Mouse (Mus musculus) neural tube, embryonic 14.5 days (tissue): ENCODE data around the gene 1700001P01Rik. TPM values are rescaled to one million over a fixed set of nuclear protein-coding genes. Genes with fewer than 3 reads are reported as not detected.
A peak's percentile ranks its signal among the peaks of the same experiment; 100 is the strongest.

Experiments used
- ATAC-seq: fragments of 200-750 bp; cut with Nextera tagmentation; 2 replicates; pipeline ENCODE4 v1.8.0; 2017; ENCODE audit warnings: low read depth, mild to moderate bottlenecking, moderate TSS enrichment, moderate library complexity
- H3K27ac ChIP-seq: fragments of 300-500 bp; sonication (generic); 2 replicates; pipeline ENCODE4 v1.5.1; 2014; ENCODE audit warnings: low read depth, mild to moderate bottlenecking, control low read depth, low read length, moderate library complexity, mixed read lengths
- H3K27me3 ChIP-seq: fragments of 300-500 bp; sonication (generic); 2 replicates; pipeline ENCODE4 v1.6.1; 2014; ENCODE audit warnings: low read length; ENCODE audit not compliant: control insufficient read depth, insufficient read depth
- H3K36me3 ChIP-seq: fragments of 300-500 bp; sonication (generic); 2 replicates; pipeline ENCODE4 v1.6.1; 2014; ENCODE audit warnings: low read length, mixed read lengths; ENCODE audit not compliant: control insufficient read depth, insufficient read depth
- H3K4me1 ChIP-seq: fragments of 300-500 bp; sonication (generic); 2 replicates; pipeline ENCODE4 v1.6.1; 2014; ENCODE audit warnings: low read length; ENCODE audit not compliant: control insufficient read depth, insufficient read depth
- H3K4me2 ChIP-seq: fragments of 300-500 bp; sonication (generic); 2 replicates; pipeline ENCODE4 v1.6.1; 2014; ENCODE audit warnings: mild to moderate bottlenecking, low read depth, low read length, control low read depth
- H3K4me3 ChIP-seq: fragments of 300-500 bp; sonication (generic); 2 replicates; pipeline ENCODE4 v1.5.1; 2014; ENCODE audit warnings: low read depth, low read length, control low read depth, mixed read lengths
- H3K9ac ChIP-seq: fragments of 300-500 bp; sonication (generic); replicated peaks from 2 replicates; pipeline ENCODE4 v1.6.1; 2014; ENCODE audit warnings: low read depth, mild to moderate bottlenecking, control low read depth, low read length, mixed read lengths
- H3K9me3 ChIP-seq: fragments of 300-500 bp; sonication (generic); 2 replicates; pipeline ENCODE4 v1.6.1; 2016; ENCODE audit warnings: low read length; ENCODE audit not compliant: control insufficient read depth
- WGBS: fragments of 180-500 bp; shearing (Covaris S2); extraction: QIAGEN DNeasy Blood & Tissue Kit; methylation state at CpG from one replicate; pipeline ENCODE4 v1.1.7; 2014; 5-methylcytosine and 5-hydroxymethylcytosine counted together
- polyA plus RNA-seq: library from polyadenylated mRNA; unstranded; fragments of >200 nt; fragmentation: Nextera tagmentation; extraction: Ambion mirVana; gene quantifications from 2 replicates; pipeline ENCODE4 v1.2.1, GENCODE M21; 2014

Gene 1700001P01Rik
- polyA plus RNA-seq, 1 experiment from 2014 or later: 0.36 TPM

- ATAC-seq: no peak
- H3K9me3 ChIP-seq: no peaks in the 10 kb centered on the region
- H3K4me2 ChIP-seq: no peak overlapping the region
- no peak overlapping the region for H3K9ac ChIP-seq
- H3K36me3 ChIP-seq: peaks cover 28% of the 10 kb centered on the region
- no peaks in the 10 kb centered on the region for H3K27me3 ChIP-seq
- no peak overlapping the region for H3K27ac ChIP-seq
- WGBS: 79% methylated on average over 13 of the region's 13 CpGs
- H3K4me1 ChIP-seq: no peaks in the 10 kb centered on the region; the same call in 1 of the 2 replicates
- H3K4me3 ChIP-seq: no peak overlapping the region
Observed at GRCm38 (mm10) chr11:97775186-97775585, 532 bp downstream of the 1700001P01Rik start.

DNA sequence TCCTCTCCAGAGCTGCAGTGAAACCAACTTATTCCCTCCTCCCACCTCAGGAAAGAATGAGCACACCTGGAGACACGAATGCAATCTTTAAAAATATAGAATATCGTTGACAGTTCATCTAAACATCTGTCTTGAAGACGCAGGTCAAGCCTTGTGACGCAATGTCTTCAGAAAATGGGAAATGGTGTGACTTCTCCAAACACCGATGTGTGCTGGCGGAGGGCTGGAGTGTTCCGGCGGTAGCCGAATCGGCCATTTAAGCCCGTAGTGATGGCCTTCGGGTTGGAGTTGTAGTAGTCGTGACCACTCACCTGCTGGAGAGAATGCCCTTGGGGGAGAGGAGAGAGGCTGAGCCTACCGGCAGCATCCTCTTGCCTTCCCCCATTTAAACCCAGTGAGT, 4.3 kb downstream of the 1700001P01Rik start:
- no peaks in the 10 kb centered on the region for H3K4me1 ChIP-seq
- H3K4me3 ChIP-seq: no peak overlapping the region
- H3K27ac ChIP-seq: no peak overlapping the region
- no peaks in the 10 kb centered on the region for H3K9me3 ChIP-seq
- no peak overlapping the region for H3K4me2 ChIP-seq
- 79% methylated on average over 14 of the region's 14 CpGs for WGBS
- H3K9ac ChIP-seq: no peak overlapping the region
- no peak for ATAC-seq
- H3K36me3 ChIP-seq: no peaks in the 10 kb centered on the region
- no peaks in the 10 kb centered on the region for H3K27me3 ChIP-seq

DNA sequence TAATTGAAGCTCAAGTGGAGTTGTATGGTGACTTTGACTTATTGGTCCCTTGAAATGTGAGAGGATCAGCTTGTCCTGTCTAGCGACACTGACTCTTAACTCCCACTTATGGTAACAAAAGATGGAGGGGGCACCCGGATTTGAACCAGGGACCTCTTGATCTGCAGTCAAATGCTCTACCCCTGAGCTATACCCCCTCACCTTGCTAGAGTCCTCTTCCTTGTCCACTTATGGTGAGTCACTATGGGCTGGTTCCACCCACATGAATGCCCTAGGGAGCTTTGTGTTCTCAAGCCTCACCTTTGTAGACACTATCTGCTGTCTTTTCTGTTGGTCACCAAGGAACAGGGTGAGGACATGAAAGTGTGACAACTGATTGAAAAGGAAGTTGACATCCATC, 6.0 kb downstream of the 1700001P01Rik start:
- H3K4me2 ChIP-seq: no peak overlapping the region
- no peak overlapping the region for H3K9ac ChIP-seq
- H3K36me3 ChIP-seq: no peaks in the 10 kb centered on the region
- peaks cover 9% of the 10 kb centered on the region for H3K4me1 ChIP-seq
- no peak overlapping the region for H3K27ac ChIP-seq
- no peak for ATAC-seq
- no peaks in the 10 kb centered on the region for H3K9me3 ChIP-seq
- no peak overlapping the region for H3K4me3 ChIP-seq
- 38% methylated on average over 2 of the region's 2 CpGs for WGBS
- H3K27me3 ChIP-seq: no peaks in the 10 kb centered on the region

DNA sequence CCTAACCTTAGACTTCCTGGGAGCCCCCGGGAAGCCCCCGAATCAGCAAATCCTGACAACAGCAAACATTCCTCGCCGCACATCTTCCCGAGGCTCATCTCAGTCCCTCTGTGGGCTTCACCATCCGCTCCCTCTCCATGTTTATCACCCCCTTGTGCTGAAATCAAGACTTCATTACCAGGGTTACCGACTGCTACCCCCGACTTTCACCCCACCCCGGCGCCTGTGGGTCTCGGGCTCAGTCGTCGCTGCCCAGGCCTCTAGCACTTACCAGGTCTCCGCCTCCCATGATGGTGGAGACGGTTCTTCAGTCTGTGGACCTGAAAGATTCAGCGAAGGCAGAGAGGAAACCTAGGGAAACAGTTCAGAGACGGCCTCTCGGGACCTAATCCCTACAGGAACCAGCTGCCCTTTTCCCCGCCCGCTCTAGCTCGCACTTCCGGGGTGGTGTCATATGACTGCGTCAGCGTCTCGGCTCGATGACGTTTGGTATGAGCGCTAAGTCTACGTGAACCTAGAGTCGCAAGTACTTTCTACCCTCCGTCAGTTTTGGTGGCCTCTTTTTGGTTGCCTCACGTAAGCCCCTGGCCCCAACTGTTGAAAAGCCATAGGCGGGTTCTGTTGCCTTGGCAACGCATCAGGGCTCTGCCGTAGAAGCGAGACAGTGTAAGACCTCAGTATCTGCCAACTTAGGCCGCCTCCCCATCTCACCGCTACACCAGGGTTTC, 9.4 kb downstream of the 1700001P01Rik start, which contains the start of gene Cwc25:
TSS of gene Cwc25 (minus strand) at position 403 of the 728 bp plus-strand sequence.
- Histone ChIP-seq H3K4me3 (peak within 1 kb of the TSS; percentile 73), H3K4me2 (peak within 1 kb of the TSS; percentile 80), H3K27ac (peak within 1 kb of the TSS; percentile 86), H3K9me3 (no peaks in the 10 kb centered on the region), H3K27me3 (no peaks in the 10 kb centered on the region), H3K36me3 (no peaks in the 10 kb centered on the region), H3K9ac (peak within 1 kb of the TSS; percentile 83), H3K4me1 (peaks cover 9% of the 10 kb centered on the region)
- under 1% methylated on average over 38 of the region's 38 CpGs for WGBS
- peak; percentile 93 for ATAC-seq

- no peaks in the 10 kb centered on the region for H3K27me3 ChIP-seq
- no peak overlapping the region for H3K4me2 ChIP-seq
- no peak overlapping the region for H3K9ac ChIP-seq
- H3K36me3 ChIP-seq: peaks cover 13% of the 10 kb centered on the region; the same call in 1 of the 2 replicates
- H3K9me3 ChIP-seq: no peaks in the 10 kb centered on the region
- no peak overlapping the region for H3K27ac ChIP-seq
- no peak overlapping the region for H3K4me3 ChIP-seq
- ATAC-seq: no peak
- H3K4me1 ChIP-seq: peaks cover 9% of the 10 kb centered on the region
Observed at GRCm38 (mm10) chr11:97761638-97762037, 14.1 kb downstream of the 1700001P01Rik start.

GRCm38 (mm10) chr11:97758942-97759341, 16.8 kb downstream of the 1700001P01Rik start:
- H3K4me2 ChIP-seq: no peak overlapping the region
- peaks cover 25% of the 10 kb centered on the region; the same call in 1 of the 2 replicates for H3K36me3 ChIP-seq
- no peak overlapping the region for H3K4me3 ChIP-seq
- H3K27ac ChIP-seq: no peak overlapping the region
- ATAC-seq: no peak
- no peaks in the 10 kb centered on the region for H3K9me3 ChIP-seq
- H3K27me3 ChIP-seq: no peaks in the 10 kb centered on the region
- 88% methylated on average over 6 of the region's 6 CpGs for WGBS
- H3K4me1 ChIP-seq: no peaks in the 10 kb centered on the region
- H3K9ac ChIP-seq: no peak overlapping the region

- H3K36me3 ChIP-seq: peaks cover 32% of the 10 kb centered on the region
- H3K9me3 ChIP-seq: no peaks in the 10 kb centered on the region
- no peak overlapping the region for H3K4me3 ChIP-seq
- no peaks in the 10 kb centered on the region for H3K27me3 ChIP-seq
- WGBS: 98% methylated on average over 1 of the region's 1 CpGs
- H3K4me1 ChIP-seq: no peaks in the 10 kb centered on the region
- no peak overlapping the region for H3K27ac ChIP-seq
- no peak overlapping the region for H3K9ac ChIP-seq
- no peak overlapping the region for H3K4me2 ChIP-seq
- no peak for ATAC-seq
Observed at GRCm38 (mm10) chr11:97758125-97758524, 17.6 kb downstream of the 1700001P01Rik start.

GRCm38 (mm10) chr11:97753277-97753676, 22.4 kb downstream of the 1700001P01Rik start:
- no peak for ATAC-seq
- no peaks in the 10 kb centered on the region for H3K9me3 ChIP-seq
- H3K4me1 ChIP-seq: no peaks in the 10 kb centered on the region
- H3K4me3 ChIP-seq: no peak overlapping the region
- H3K4me2 ChIP-seq: no peak overlapping the region
- no peak overlapping the region for H3K27ac ChIP-seq
- no peak overlapping the region for H3K9ac ChIP-seq
- H3K36me3 ChIP-seq: peaks cover 62% of the 10 kb centered on the region
- WGBS: 93% methylated on average over 8 of the region's 8 CpGs
- no peaks in the 10 kb centered on the region for H3K27me3 ChIP-seq

- 88% methylated on average over 5 of the region's 5 CpGs for WGBS
- no peaks in the 10 kb centered on the region for H3K9me3 ChIP-seq
- no peak for ATAC-seq
- H3K4me2 ChIP-seq: no peak overlapping the region
- H3K9ac ChIP-seq: no peak overlapping the region
- no peak overlapping the region for H3K4me3 ChIP-seq
- no peak overlapping the region for H3K27ac ChIP-seq
- peaks cover 2% of the 10 kb centered on the region; the same call in 1 of the 2 replicates for H3K4me1 ChIP-seq
- H3K36me3 ChIP-seq: peaks cover 57% of the 10 kb centered on the region
- peaks cover 3% of the 10 kb centered on the region; the same call in 1 of the 2 replicates for H3K27me3 ChIP-seq
Observed at GRCm38 (mm10) chr11:97748496-97748895, 27.2 kb downstream of the 1700001P01Rik start.
